Mouse (Mus musculus) G1E (cell line): ENCODE data around the gene Cbx4. TPM values are rescaled to one million over a fixed set of nuclear protein-coding genes. Genes with fewer than 3 reads are reported as not detected.

ENCODE experiments used
- ATAC-seq: 2 replicates; pipeline ENCODE4 v1.8.0; 2016; ENCODE audit warnings: mild to moderate bottlenecking; ENCODE audit not compliant: insufficient number of reproducible peaks, poor library complexity, low FRiP score, severe bottlenecking; ENCODE audit errors: extremely low read depth
- DNase-seq: peaks from one replicate; pipeline ENCODE4 v3.0.0; 2012; ENCODE audit warnings: low spot score
- H3K27me3 ChIP-seq: 2 replicates; pipeline ENCODE4 v1.6.1; 2012; ENCODE audit warnings: mild to moderate bottlenecking, low read length, inconsistent platforms; ENCODE audit not compliant: insufficient read depth
- H3K36me3 ChIP-seq: replicated peaks from 2 replicates; pipeline ENCODE3; 2012; ENCODE audit warnings: mild to moderate bottlenecking, inconsistent platforms
- H3K4me1 ChIP-seq: 2 replicates; pipeline ENCODE4 v1.6.1; 2012; ENCODE audit warnings: low read depth, low read length, inconsistent platforms, mixed read lengths; ENCODE audit not compliant: insufficient read depth
- H3K4me3 ChIP-seq: 2 replicates; pipeline ENCODE4 v1.5.1; 2012; ENCODE audit warnings: low read depth, mild to moderate bottlenecking, inconsistent platforms, low read length, moderate library complexity, mixed read lengths
- H3K9me3 ChIP-seq: replicated peaks from 2 replicates; pipeline ENCODE4 v1.6.1; 2012; ENCODE audit warnings: inconsistent platforms
- CTCF ChIP-seq: IDR thresholded peaks from 2 replicates; pipeline ENCODE4 v1.5.1; 2012; ENCODE audit warnings: low read depth, low read length, inconsistent platforms, mixed read lengths
- GATA1 ChIP-seq: IDR thresholded peaks from 2 replicates; pipeline ENCODE4 v1.6.1; 2012; ENCODE audit warnings: borderline replicate concordance, low read length, inconsistent platforms, mixed read lengths
- GATA2 ChIP-seq: IDR thresholded peaks from 2 replicates; pipeline ENCODE4 v1.6.1; 2012; ENCODE audit warnings: low read depth, low read length, inconsistent platforms, borderline replicate concordance
- POLR2AphosphoS5 ChIP-seq: IDR thresholded peaks from 2 replicates; pipeline ENCODE4 v1.6.1; 2012; ENCODE audit warnings: low read depth, low read length, inconsistent platforms; ENCODE audit not compliant: insufficient replicate concordance
- TAL1 ChIP-seq: conservative IDR thresholded peaks from 2 replicates; pipeline ENCODE4 v1.6.1; 2012; ENCODE audit warnings: low read depth, low read length, inconsistent platforms, mixed read lengths
- polyA plus RNA-seq: library from polyadenylated mRNA; stranded (reverse); fragments of >175 nt; gene quantifications from 2 replicates; pipeline ENCODE4 v1.2.3, GENCODE M21; 2012
- total RNA-seq, 2 experiments: library from RNA; stranded (forward) in 1 of 2; stranded (reverse) in 1 of 2; fragments of 200-1000 nt in 1 of 2; fragments of >200 nt in 1 of 2; fragmentation: Nextera tagmentation in 1 of 2; gene quantifications; 2 replicates each; pipeline ENCODE4 v1.2.3; 2014 to 2017

The Cbx4 gene
- total and polyA plus RNA-seq, 3 experiments = 0.03 TPM; not detected in 2

DNA sequence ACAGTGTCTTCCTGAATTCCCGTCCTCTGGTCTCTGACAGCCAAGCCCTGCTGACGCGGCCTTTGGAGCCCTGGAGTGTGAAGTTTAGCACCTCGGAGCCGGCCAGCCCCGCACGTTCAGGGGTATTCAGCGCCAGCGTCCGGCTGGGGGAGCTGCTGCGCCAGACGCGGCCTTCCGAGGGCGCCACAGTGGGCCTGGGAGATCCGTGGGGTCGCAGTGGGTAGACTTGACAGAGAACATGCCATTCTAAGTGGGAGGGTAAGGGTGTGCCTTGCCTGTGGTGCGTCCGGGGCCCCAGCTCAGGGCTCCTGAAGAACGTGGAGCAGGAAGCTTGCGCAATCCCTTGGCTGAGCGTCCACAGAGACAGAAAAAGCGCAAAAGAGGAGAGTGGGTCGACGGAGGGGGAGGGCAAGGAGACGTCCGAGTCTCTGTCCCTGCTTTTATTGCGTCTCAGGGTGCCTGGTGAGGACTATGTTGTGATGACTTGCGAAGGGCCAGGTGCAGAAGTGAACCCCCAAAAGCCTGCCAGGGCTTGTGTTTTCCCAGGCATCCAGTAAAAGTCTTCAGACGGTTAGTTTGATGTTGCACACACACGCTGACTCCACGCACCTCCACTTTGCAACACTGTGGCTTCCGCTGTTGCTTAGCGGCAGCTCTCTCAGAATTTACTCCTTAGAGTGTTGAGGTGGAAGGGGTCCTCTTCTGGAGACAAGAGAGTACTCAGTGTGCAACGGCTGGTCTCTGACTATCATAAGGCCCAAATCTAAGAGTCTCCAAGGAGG is 1.5 kb upstream of the Cbx4 start:
- no peak for DNase-seq
- Histone ChIP-seq H3K36me3 (no peaks in the 10 kb centered on the region), H3K9me3 (peaks cover 96% of the 10 kb centered on the region), H3K4me3 (peak overlapping the region; percentile 3; the same call in 1 of the 2 replicates), H3K27me3 (no peaks in the 10 kb centered on the region), H3K4me1 (no peaks in the 10 kb centered on the region)
- TF ChIP-seq TAL1 (no peak), CTCF (no peak)
- no peak for ATAC-seq

DNA sequence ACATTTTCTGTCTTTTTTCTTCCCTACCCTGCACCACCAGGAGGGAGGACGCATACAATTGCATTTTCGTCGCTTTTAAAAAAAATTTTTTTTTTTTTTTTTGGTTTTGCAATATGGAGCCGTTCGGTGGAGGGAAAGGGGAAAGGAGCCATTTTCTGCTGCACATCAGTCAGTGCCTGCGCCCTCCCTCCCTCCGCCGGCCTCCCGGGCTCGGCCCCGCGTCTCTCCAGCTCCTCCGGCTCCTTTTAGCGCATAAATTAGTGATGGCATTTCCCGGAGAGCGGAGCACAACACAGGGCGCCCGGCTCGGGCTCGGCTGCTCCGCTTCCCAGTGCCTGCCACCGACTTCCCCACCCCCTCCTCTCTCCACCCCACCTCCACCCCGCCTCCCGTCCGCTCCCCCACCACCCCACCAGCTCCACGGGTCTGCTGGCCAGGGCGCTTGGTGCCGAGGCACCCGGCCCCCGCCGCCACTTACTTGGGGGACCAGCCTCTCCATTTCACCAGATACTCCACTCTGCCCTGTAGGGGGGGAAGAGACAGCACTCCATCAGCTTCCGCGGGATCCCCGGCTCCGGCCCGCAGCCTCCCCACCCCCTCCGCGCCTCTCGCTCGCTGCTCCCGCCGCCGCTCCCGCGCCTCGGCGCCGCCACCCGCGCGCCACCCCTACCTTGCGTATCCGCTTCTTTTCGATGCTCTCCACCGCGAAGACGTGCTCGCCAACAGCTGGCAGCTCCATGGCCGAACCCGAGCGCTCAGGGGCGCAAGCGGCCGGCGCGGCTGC is 550 bp downstream of the Cbx4 start:
- TF ChIP-seq POLR2AphosphoS5 (no peak), GATA2 (no peak), CTCF (no peak), TAL1 (no peak), GATA1 (no peak)
- no peak for ATAC-seq
- H3K27me3 ChIP-seq = no peaks in the 10 kb centered on the region

GRCm38 (mm10) chr11:119084446-119085278 is 1.4 kb downstream of the Cbx4 start:
- Histone ChIP-seq H3K4me3 (no peak overlapping the region; the same call in 1 of the 2 replicates), H3K27me3 (no peaks in the 10 kb centered on the region), H3K4me1 (no peaks in the 10 kb centered on the region), H3K36me3 (no peaks in the 10 kb centered on the region), H3K9me3 (peaks cover 94% of the 10 kb centered on the region)
- DNase-seq (no peak), ATAC-seq (no peak)
- no peak for TF ChIP-seq TAL1
- no peak for TF ChIP-seq CTCF
- TF ChIP-seq GATA1 = no peak
- TF ChIP-seq POLR2AphosphoS5 = no peak
- TF ChIP-seq GATA2 = no peak

More for the DNA sequence above, 550 bp downstream of the Cbx4 start:
- no peaks in the 10 kb centered on the region for H3K4me1 ChIP-seq
- no peak for DNase-seq
- H3K36me3 ChIP-seq = no peaks in the 10 kb centered on the region
- peaks cover 97% of the 10 kb centered on the region for H3K9me3 ChIP-seq
- H3K4me3 ChIP-seq = no peak overlapping the region; the same call in 1 of the 2 replicates

DNA sequence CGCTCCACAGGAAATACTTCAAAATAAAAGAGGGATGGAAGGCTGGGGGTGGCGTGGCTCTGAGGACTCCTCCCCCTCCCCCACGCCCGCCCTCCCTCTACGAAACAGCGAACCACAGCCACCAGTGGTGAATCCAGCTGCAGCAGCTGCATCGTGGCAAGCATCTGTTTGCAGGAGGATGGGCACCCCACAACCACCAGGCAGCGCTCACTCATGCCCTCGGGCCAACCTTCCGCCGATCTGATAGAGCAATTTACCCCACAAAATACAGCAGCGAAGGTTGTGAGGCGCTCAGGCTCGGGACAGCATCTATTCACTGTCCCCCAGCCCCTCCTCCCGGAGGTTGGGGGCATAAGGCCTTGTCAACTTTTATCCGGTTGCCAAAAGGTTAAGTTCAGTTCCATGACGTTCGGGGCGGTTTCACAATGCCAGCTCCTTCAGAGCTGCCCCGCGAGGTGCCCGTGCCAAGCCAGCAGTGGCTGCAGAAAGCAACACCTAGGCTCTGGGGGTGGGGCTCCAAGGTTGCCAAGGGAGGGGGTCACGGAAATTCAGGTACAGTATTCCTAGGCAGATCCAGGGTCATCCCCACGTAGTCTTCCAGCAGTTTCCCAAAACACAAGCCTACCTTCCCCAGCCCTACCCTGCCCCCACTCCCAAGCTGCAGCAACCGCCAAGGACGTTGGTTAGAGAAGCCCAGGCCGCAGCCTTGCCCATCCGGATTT is 2.1 kb downstream of the Cbx4 start:
- no peak overlapping the region; the same call in 1 of the 2 replicates for H3K4me3 ChIP-seq
- H3K36me3 ChIP-seq = no peaks in the 10 kb centered on the region
- DNase-seq = no peak
- TF ChIP-seq GATA2 (no peak), CTCF (no peak), GATA1 (no peak), TAL1 (no peak), POLR2AphosphoS5 (no peak)
- H3K4me1 ChIP-seq = no peaks in the 10 kb centered on the region
- ATAC-seq = no peak
- H3K27me3 ChIP-seq = no peaks in the 10 kb centered on the region
- H3K9me3 ChIP-seq = peaks cover 95% of the 10 kb centered on the region

GRCm38 (mm10) chr11:119082638-119083599 is 3.1 kb downstream of the Cbx4 start:
- Histone ChIP-seq H3K4me1 (no peaks in the 10 kb centered on the region), H3K27me3 (no peaks in the 10 kb centered on the region), H3K4me3 (no peak overlapping the region), H3K36me3 (no peaks in the 10 kb centered on the region), H3K9me3 (peaks cover 95% of the 10 kb centered on the region)
- TF ChIP-seq GATA2 = no peak
- TF ChIP-seq POLR2AphosphoS5 = no peak
- TF ChIP-seq TAL1 = no peak
- no peak for TF ChIP-seq CTCF
- TF ChIP-seq GATA1 = no peak
- DNase-seq (no peak), ATAC-seq (no peak)
